Mouse (Mus musculus): ENCODE data around the gene Grik3.

Gene Grik3

GRCm38 (mm10) chr4:125492706-125493105 is 2.2 kb downstream of the Grik3 start:
- peak in 1 of 2 experiments; percentile 10 for DNase-seq

- DNase-seq, result no peak
Measured at GRCm38 (mm10) chr4:125493124-125493523, 2.6 kb downstream of the Grik3 start.

GRCm38 (mm10) chr4:125495477-125495876 is 5.0 kb downstream of the Grik3 start:
- peak in 1 of 2 experiments; percentile 7 for DNase-seq

GRCm38 (mm10) chr4:125497001-125497400 is 6.5 kb downstream of the Grik3 start:
- DNase-seq, result no peak

- DNase-seq, result no peak
Measured at GRCm38 (mm10) chr4:125497471-125497870, 7.0 kb downstream of the Grik3 start.

GRCm38 (mm10) chr4:125498866-125499265 is 8.4 kb downstream of the Grik3 start:
- no peak for DNase-seq

- no peak for DNase-seq
Measured at GRCm38 (mm10) chr4:125502861-125503260, 12.4 kb downstream of the Grik3 start.

GRCm38 (mm10) chr4:125512434-125512833 is 21.9 kb downstream of the Grik3 start:
- DNase-seq, result no peak

- no peak for DNase-seq
Measured at GRCm38 (mm10) chr4:125515646-125516045, 25.1 kb downstream of the Grik3 start.

GRCm38 (mm10) chr4:125516612-125517011 is 26.1 kb downstream of the Grik3 start:
- no peak for DNase-seq

GRCm38 (mm10) chr4:125518861-125519260 is 28.4 kb downstream of the Grik3 start:
- no peak for DNase-seq

- no peak for DNase-seq
Measured at GRCm38 (mm10) chr4:125522931-125523330, 32.4 kb downstream of the Grik3 start.

- no peak for DNase-seq
Measured at GRCm38 (mm10) chr4:125525266-125525665, 34.8 kb downstream of the Grik3 start.

- no peak for DNase-seq
Measured at GRCm38 (mm10) chr4:125526425-125526824, 35.9 kb downstream of the Grik3 start.

- DNase-seq, result no peak
Measured at GRCm38 (mm10) chr4:125533965-125534364, 43.5 kb downstream of the Grik3 start.

- peak; percentile 10 to 29 for DNase-seq
Measured at GRCm38 (mm10) chr4:125534449-125534848, 43.9 kb downstream of the Grik3 start.

- no peak for DNase-seq
Measured at GRCm38 (mm10) chr4:125534991-125535401, 44.5 kb downstream of the Grik3 start.

GRCm38 (mm10) chr4:125535465-125535864 is 45.0 kb downstream of the Grik3 start:
- DNase-seq, result no peak

GRCm38 (mm10) chr4:125535977-125536376 is 45.5 kb downstream of the Grik3 start:
- no peak for DNase-seq

GRCm38 (mm10) chr4:125538301-125538965 is 47.9 kb downstream of the Grik3 start:
- DNase-seq, result no peak

- no peak for DNase-seq
Measured at GRCm38 (mm10) chr4:125539617-125540016, 49.1 kb downstream of the Grik3 start.

GRCm38 (mm10) chr4:125543171-125543570 is 52.7 kb downstream of the Grik3 start:
- DNase-seq, result no peak

- no peak for DNase-seq
Measured at GRCm38 (mm10) chr4:125544947-125545767, 54.7 kb downstream of the Grik3 start.

GRCm38 (mm10) chr4:125545768-125546220 is 55.3 kb downstream of the Grik3 start:
- DNase-seq, result no peak
